Mouse (Mus musculus) ES-Bruce4 (cell line): Measurements from ENCODE around the gene Ptch1. TPM values are rescaled to one million over a fixed set of nuclear protein-coding genes. Genes with fewer than 3 reads are reported as not detected.

ENCODE experiments used
- H3K27ac ChIP-seq: 2 replicates; pipeline ENCODE4 v1.5.1; 2012; ENCODE audit warnings: low read length, inconsistent platforms; ENCODE audit not compliant: insufficient read depth
- H3K27me3 ChIP-seq: 2 replicates; pipeline ENCODE4 v1.6.1; 2012; ENCODE audit warnings: mild to moderate bottlenecking, low read length, inconsistent platforms; ENCODE audit not compliant: control insufficient read depth, poor library complexity, insufficient read depth, severe bottlenecking
- H3K36me3 ChIP-seq: 2 replicates; pipeline ENCODE4 v1.6.1; 2012; ENCODE audit warnings: inconsistent platforms, mild to moderate bottlenecking, low read length, moderate library complexity; ENCODE audit not compliant: control insufficient read depth, poor library complexity, insufficient read depth, severe bottlenecking
- H3K4me1 ChIP-seq: one replicate; pipeline ENCODE4 v1.8.1; 2011; ENCODE audit warnings: low read length; ENCODE audit not compliant: control insufficient read depth, insufficient read depth
- H3K4me3 ChIP-seq: 2 replicates; pipeline ENCODE4 v1.5.1; 2011; ENCODE audit warnings: low read depth, mild to moderate bottlenecking, low read length
- H3K9ac ChIP-seq: 2 replicates; pipeline ENCODE4 v1.6.1; 2012; ENCODE audit warnings: low read depth, mild to moderate bottlenecking, inconsistent platforms; ENCODE audit not compliant: poor library complexity, severe bottlenecking
- H3K9me3 ChIP-seq: replicated peaks from 2 replicates; pipeline ENCODE4 v1.6.1; 2012; ENCODE audit warnings: mild to moderate bottlenecking, low read length, inconsistent platforms; ENCODE audit not compliant: control insufficient read depth, poor library complexity, insufficient read depth, severe bottlenecking
- CTCF ChIP-seq: IDR thresholded peaks from one replicate; pipeline ENCODE4 v1.8.1; 2011; ENCODE audit warnings: low read depth, low read length
- EP300 ChIP-seq: IDR thresholded peaks from 2 replicates; pipeline ENCODE4 v1.6.1; 2011; ENCODE audit warnings: low read depth, low read length; ENCODE audit not compliant: insufficient read depth
- POLR2A ChIP-seq: IDR thresholded peaks from one replicate; pipeline ENCODE4 v1.8.1; 2011; ENCODE audit warnings: low read length; ENCODE audit not compliant: insufficient read depth
- polyA plus RNA-seq: library from polyadenylated mRNA; stranded (reverse); fragments of >200 nt; gene quantifications from 2 replicates; pipeline ENCODE4 v1.2.4, GENCODE M21; 2011; ENCODE audit warnings: low read depth; ENCODE audit not compliant: missing spikeins, insufficient read depth, insufficient read length

The Ptch1 gene
- polyA plus RNA-seq, 1 experiment = 48.8 TPM

- no peak overlapping the region for H3K9ac ChIP-seq
- H3K4me1 ChIP-seq = no peaks in the 10 kb centered on the region
- H3K36me3 ChIP-seq = no peaks in the 10 kb centered on the region
- H3K4me3 ChIP-seq = no peak overlapping the region
- no peaks in the 10 kb centered on the region for H3K27me3 ChIP-seq
- no peaks in the 10 kb centered on the region for H3K9me3 ChIP-seq
- no peak overlapping the region for H3K27ac ChIP-seq
- TF ChIP-seq CTCF (no peak), EP300 (no peak), POLR2A (no peak)
These were observed 98.0 kb downstream of the Ptch1 start for GRCm38 (mm10) chr13:63475356-63475755.

Other genes with a start within 250 kb of the Ptch1 start
- 13.3 and 16.2 TPM in 2 replicates for gene Fancc, start 76.3 kb downstream of the Ptch1 start, polyA plus RNA-seq
- gene Ercc6l2, start 241.6 kb upstream of the Ptch1 start, polyA plus RNA-seq = 46.6 and 47.9 TPM in 2 replicates